Mouse (Mus musculus): Measurements from ENCODE around the gene Timmdc1. TPM values are rescaled to one million over a fixed set of nuclear protein-coding genes. Genes with fewer than 3 reads are reported as not detected.
"Not testable (repeated sequence)": the region's sequence is repeated elsewhere in the genome, so short reads cannot be mapped to it uniquely, and the experiment has no call there.

The Timmdc1 gene
- polyA plus RNA-seq, 1 experiment from 2014 or later, result 9.5 TPM

DNA sequence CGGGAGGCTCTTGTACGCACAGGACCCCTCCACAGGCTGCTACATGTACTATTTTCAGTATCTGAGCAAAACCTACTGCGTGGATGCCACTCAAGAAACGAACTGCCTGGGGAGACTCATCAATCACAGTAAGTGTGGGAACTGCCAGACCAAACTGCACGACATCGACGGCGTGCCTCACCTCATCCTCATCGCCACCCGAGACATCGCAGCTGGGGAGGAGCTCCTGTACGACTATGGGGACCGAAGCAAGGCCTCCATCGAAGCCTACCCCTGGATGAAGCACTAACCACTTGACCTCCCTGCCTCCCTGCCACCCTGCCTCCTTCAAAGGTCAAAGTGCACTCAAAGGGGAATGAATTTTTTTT lies 45.2 kb downstream of the Timmdc1 start:
- 78% methylated on average over 14 of the region's 14 CpGs for WGBS (ENCODE audit: missing documents)
- not testable (repeated sequence) for H3K79me2 ChIP-seq (ENCODE audit: inconsistent target); H3K4me3 ChIP-seq (ENCODE audit: inconsistent target); H3K36me3 ChIP-seq (ENCODE audit: inconsistent target)
- peak overlapping the region; percentile 77; the same call in 1 of the 2 replicates for H3K27ac ChIP-seq

DNA sequence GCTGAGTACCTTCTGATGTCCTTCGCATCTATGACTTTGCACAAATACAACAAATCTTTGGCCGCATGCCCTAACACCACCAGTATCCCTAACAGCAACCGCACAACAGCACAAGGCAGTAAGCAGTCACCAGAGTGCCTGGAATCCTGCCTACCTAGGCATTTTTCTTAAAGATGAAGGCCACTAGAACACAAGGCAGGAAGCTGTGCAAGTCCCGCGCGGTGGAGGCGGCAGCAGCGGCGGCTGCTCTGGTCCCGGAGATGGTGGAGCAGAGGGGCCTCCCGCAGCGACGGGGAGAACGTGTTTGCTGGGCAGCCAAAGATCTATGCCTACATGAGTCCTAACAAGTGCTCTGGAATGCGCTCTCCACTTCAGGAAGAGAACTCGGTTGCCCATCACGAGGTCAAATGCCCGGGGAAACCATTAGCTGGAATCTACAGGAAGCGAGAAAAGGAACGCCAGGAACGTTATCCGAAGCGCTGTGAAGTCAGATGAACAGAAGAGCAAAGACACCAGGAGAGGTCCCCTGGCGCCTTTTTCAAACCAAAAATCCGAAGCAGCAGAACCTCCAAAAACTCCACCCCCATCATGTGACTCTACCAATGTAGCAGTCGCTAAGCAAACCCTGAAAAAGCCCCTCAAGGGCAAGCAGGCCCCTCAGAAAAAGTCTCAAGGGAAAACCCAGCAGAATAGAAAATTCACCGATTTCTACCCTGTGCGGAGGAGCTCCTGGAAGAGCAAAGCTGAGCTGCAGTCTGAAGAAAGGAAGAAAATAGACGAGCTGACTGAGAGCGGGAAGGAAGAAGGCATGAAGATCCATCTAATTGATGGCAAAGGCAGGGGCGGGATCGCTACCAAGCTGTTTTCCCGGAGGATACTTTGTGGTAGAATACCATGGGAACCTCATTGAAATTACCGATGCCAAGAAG lies 45.9 kb downstream of the Timmdc1 start:
- 12% methylated on average over 34 of the region's 34 CpGs for WGBS (ENCODE audit: missing documents)
- peak overlapping the region; percentile 22; the same call in 1 of the 2 replicates for H3K4me3 ChIP-seq (ENCODE audit: inconsistent target)
- peaks cover 13% of the 10 kb centered on the region; the same call in 1 of the 2 replicates for H3K79me2 ChIP-seq (ENCODE audit: inconsistent target)
- peak overlapping the region; percentile 77 for H3K27ac ChIP-seq
- H3K36me3 ChIP-seq (ENCODE audit: inconsistent target), result no peaks in the 10 kb centered on the region

DNA sequence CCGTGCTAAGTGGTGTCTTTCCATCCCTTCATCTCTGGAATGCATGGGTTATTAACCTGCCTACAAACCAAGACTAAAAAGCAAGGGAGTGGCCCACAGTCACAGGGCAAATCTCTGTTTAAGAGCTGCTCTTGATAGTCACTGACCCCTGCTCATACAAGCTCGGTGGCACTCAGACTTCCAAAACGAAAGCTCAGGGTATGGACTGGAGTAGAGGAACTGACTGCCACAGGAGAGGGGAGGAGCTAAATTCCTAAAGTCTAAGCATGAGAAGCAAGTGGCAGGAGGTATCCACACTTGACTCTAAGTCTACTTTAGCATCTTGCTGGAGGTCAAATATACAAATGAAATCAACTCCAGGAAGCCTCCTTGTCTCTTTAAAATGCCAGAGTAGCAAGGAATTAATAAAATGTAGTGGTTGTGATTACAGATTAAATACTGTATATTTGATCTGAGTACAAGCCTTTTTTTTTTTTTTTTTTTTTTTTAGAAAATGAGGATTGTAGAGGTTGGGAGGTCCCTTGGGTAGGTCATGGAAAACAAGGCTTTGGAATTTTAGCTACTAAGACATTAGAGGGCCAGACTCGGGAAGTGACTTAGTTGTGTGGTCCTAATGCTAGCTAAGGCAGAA lies 46.7 kb downstream of the Timmdc1 start:
- WGBS (ENCODE audit: missing documents), result 30% methylated on average over 4 of the region's 4 CpGs
- Histone ChIP-seq H3K36me3 (ENCODE audit: inconsistent target) (no peaks in the 10 kb centered on the region), H3K79me2 (ENCODE audit: inconsistent target) (peaks cover 20% of the 10 kb centered on the region; the same call in 1 of the 2 replicates), H3K4me3 (ENCODE audit: inconsistent target) (peak overlapping the region; percentile 22; the same call in 1 of the 2 replicates), H3K27ac (peak overlapping the region; percentile 77)

GRCm38 (mm10) chr16:38474677-38475286 lies 47.7 kb downstream of the Timmdc1 start:
- Histone ChIP-seq H3K79me2 (ENCODE audit: inconsistent target) (peaks cover 28% of the 10 kb centered on the region; the same call in 1 of the 2 replicates), H3K4me3 (ENCODE audit: inconsistent target) (no peak overlapping the region), H3K27ac (no peak overlapping the region), H3K36me3 (ENCODE audit: inconsistent target) (no peaks in the 10 kb centered on the region)
- WGBS (ENCODE audit: missing documents), result 97% methylated on average over 8 of the region's 9 CpGs

DNA sequence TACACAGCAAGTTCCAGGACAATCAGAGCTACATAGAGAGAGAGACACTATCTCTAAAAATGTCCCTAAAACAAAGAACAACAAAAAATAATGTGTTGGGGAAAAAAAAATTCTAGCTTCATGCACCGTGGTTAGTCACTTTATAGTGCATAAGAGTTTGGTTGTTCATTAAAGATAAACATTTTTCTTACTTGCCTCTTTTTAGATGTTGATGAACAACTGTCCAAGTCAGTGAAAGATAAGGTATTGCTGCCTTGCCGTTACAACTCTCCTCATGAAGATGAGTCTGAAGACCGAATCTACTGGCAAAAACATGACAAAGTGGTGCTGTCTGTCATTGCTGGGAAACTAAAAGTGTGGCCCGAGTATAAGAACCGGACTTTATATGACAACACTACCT lies 48.8 kb downstream of the Timmdc1 start:
- no peaks in the 10 kb centered on the region for H3K36me3 ChIP-seq (ENCODE audit: inconsistent target)

GRCm38 (mm10) chr16:38472507-38472873 lies 50.0 kb downstream of the Timmdc1 start:
- H3K79me2 ChIP-seq (ENCODE audit: inconsistent target), result peaks cover 50% of the 10 kb centered on the region; the same call in 1 of the 2 replicates
- H3K36me3 ChIP-seq (ENCODE audit: inconsistent target), result no peaks in the 10 kb centered on the region
- H3K4me3 ChIP-seq (ENCODE audit: inconsistent target), result no peak overlapping the region
- WGBS (ENCODE audit: missing documents), result 95% methylated on average over 4 of the region's 5 CpGs
- H3K27ac ChIP-seq, result no peak overlapping the region

More for the DNA sequence above, 48.8 kb downstream of the Timmdc1 start:
- H3K79me2 ChIP-seq (ENCODE audit: inconsistent target), result peaks cover 39% of the 10 kb centered on the region; the same call in 1 of the 2 replicates
- H3K27ac ChIP-seq, result no peak overlapping the region
- H3K4me3 ChIP-seq (ENCODE audit: inconsistent target), result no peak overlapping the region
- 98% methylated on average over 5 of the region's 5 CpGs for WGBS (ENCODE audit: missing documents)

- Histone ChIP-seq H3K27ac (no peak overlapping the region), H3K36me3 (ENCODE audit: inconsistent target) (no peaks in the 10 kb centered on the region), H3K79me2 (ENCODE audit: inconsistent target) (peaks cover 56% of the 10 kb centered on the region; the same call in 1 of the 2 replicates), H3K4me3 (ENCODE audit: inconsistent target) (no peak overlapping the region)
- WGBS (ENCODE audit: missing documents), result 94% methylated on average over 11 of the region's 11 CpGs
Observed at GRCm38 (mm10) chr16:38471697-38472506, 50.6 kb downstream of the Timmdc1 start.

- Histone ChIP-seq H3K79me2 (ENCODE audit: inconsistent target) (peaks cover 81% of the 10 kb centered on the region), H3K36me3 (ENCODE audit: inconsistent target) (no peaks in the 10 kb centered on the region; the same call in 1 of the 2 replicates), H3K27ac (no peak overlapping the region), H3K4me3 (ENCODE audit: inconsistent target) (no peak overlapping the region)
- WGBS (ENCODE audit: missing documents), result 85% methylated on average over 8 of the region's 8 CpGs
Observed at GRCm38 (mm10) chr16:38469437-38469836, 53.0 kb downstream of the Timmdc1 start.

DNA sequence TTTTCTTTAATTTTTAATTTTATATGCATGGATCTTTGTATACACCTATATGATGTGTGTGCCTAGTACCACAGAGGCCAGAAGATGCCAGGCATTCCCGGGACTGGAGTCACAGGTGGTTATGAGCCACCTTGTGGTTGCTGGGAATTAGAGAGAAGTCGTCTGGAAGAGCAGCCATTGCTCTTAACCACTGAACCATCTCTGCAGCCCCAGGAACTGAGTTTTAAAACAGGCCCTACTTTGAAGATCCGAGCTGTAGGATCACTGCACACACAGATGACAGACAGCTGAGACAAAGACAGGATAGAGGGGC lies 53.8 kb downstream of the Timmdc1 start:
- WGBS (ENCODE audit: missing documents), result 59% methylated on average over 3 of the region's 3 CpGs
- no peaks in the 10 kb centered on the region; the same call in 1 of the 2 replicates for H3K36me3 ChIP-seq (ENCODE audit: inconsistent target)
- peaks cover 89% of the 10 kb centered on the region for H3K79me2 ChIP-seq (ENCODE audit: inconsistent target)
- H3K27ac ChIP-seq, result no peak overlapping the region
- no peak overlapping the region for H3K4me3 ChIP-seq (ENCODE audit: inconsistent target)

DNA sequence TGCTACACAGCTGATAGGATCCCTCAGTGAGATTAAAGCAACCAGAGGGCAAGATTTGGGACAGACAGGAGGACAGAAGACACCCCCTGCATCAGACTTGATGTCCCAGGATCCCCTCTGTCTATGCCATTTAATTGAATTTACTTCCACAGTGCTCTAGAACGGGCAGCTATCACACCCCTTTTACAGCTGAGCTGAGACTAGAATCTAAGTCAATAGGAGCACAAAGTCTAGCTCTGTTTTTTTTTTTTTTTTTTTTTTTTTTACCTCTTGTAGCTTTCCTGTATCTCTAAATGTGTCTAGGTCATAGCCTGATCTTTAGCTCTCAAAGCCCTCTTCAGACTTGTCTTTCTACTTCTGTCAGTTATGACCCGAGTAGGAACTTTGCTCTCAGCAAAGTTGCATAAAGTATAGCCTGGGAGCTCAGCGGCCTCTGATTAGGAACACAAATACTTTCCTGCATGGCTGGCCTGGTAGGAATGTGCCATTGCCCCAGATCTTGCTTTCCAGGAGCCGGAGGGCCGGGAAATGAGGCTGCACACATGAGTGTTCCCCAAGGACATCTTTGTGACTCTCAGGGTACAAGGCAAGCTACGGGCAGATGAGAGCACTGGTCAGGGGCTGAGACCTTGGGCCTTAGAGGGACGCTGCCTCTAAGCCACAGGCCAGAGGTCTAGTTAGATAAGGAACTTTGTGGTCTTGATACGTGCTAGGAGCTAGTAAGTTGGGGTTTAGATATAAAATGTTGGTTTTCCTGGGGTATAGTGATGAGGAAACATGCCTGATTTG lies 54.4 kb downstream of the Timmdc1 start:
- no peak overlapping the region for H3K4me3 ChIP-seq (ENCODE audit: inconsistent target)
- 78% methylated on average over 8 of the region's 8 CpGs for WGBS (ENCODE audit: missing documents)
- H3K36me3 ChIP-seq (ENCODE audit: inconsistent target), result no peaks in the 10 kb centered on the region; the same call in 1 of the 2 replicates

GRCm38 (mm10) chr16:38467091-38467916 lies 55.2 kb downstream of the Timmdc1 start:
- Histone ChIP-seq H3K4me3 (ENCODE audit: inconsistent target) (no peak overlapping the region), H3K36me3 (ENCODE audit: inconsistent target) (no peaks in the 10 kb centered on the region; the same call in 1 of the 2 replicates), H3K27ac (no peak overlapping the region), H3K79me2 (ENCODE audit: inconsistent target) (peaks cover 96% of the 10 kb centered on the region)
- WGBS (ENCODE audit: missing documents), result 88% methylated on average over 13 of the region's 13 CpGs

More for the DNA sequence above, 54.4 kb downstream of the Timmdc1 start:
- Histone ChIP-seq H3K79me2 (ENCODE audit: inconsistent target) (peaks cover 91% of the 10 kb centered on the region), H3K27ac (no peak overlapping the region)

DNA sequence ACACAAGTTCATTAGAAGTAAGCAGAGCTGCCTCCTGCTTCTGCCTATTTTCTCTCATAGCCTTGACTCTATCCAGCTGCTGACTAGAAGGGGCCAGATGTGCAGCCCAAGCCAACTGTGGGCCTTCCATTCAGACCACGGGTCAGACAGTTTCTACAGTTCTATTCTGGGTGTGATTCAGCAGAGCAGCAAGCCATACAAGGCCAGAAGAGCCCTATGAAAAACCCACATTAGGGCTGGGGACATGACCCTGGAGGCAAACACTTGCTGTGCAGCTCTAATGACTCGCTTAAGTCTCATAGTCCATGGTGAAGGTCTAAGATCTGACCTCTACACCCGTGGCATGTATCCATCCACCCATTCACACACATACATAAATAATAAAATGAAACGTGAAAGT lies 56.4 kb downstream of the Timmdc1 start:
- no peak overlapping the region for H3K27ac ChIP-seq
- no peaks in the 10 kb centered on the region; the same call in 1 of the 2 replicates for H3K36me3 ChIP-seq (ENCODE audit: inconsistent target)
- peaks cover 97% of the 10 kb centered on the region for H3K79me2 ChIP-seq (ENCODE audit: inconsistent target)
- 82% methylated on average over 3 of the region's 4 CpGs for WGBS (ENCODE audit: missing documents)
- no peak overlapping the region for H3K4me3 ChIP-seq (ENCODE audit: inconsistent target)

DNA sequence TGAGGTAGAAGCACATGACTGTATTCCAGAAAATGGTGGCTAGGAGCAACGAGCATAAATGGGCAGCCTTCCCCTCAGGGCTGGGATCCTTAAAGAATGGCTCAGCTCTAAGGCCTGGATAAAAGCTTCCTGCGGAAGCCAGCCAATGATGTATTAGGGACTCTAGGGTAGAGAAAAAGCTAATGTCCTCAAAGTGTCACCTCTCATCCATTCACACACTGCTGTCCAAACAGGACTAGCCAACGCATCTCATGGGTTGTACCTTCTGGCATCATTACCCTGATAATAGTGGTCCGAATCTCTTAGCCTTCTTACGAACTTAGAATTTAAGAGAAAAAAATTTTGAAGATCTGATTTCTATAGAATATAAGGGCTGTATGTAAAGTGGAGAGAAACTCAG lies 59.2 kb downstream of the Timmdc1 start:
- H3K4me3 ChIP-seq (ENCODE audit: inconsistent target), result no peak overlapping the region
- no peak overlapping the region for H3K27ac ChIP-seq
- 97% methylated on average over 4 of the region's 5 CpGs for WGBS (ENCODE audit: missing documents)
- peaks cover 100% of the 10 kb centered on the region for H3K79me2 ChIP-seq (ENCODE audit: inconsistent target)
- H3K36me3 ChIP-seq (ENCODE audit: inconsistent target), result no peaks in the 10 kb centered on the region; the same call in 1 of the 2 replicates

Data from macrophage (primary cell).